Mouse (Mus musculus) mature B cell (primary cell): ENCODE results near the gene Nup98.

Experiments
- in situ Hi-C: fragments of 300-500 bp; cut with MboI; formaldehyde crosslinking; loops from 2 replicates; pipeline ENCODE4 v1.14.3; 2019

Nup98 gene

DNA sequence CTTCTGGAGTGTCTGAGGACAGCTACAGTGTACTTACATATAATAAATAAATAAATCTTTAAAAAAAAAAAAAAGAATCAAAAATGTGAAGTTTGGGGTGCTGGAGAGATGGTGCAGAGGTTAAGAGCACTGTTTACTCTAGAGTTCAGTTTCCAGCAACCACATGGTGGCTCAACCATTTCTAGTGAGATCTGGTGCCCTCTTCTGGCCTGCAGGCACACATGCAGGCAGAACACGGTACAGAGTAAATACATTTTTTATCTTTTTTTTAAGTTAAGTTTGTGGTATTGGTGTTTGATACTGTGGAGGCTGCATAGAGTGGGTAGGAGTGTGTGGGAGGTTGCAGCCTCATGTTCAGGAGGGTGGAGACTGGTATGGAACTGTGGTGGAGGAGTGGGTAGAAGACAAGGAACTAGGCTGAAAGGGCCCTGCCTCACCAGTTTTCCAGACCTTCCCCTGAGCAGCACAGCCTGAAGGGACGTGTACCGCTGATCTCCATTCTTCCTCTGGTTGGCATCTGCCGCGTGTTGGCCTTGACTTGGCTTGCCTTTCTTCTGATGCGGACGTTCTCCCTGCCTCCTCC is 133.2 kb downstream of the Nup98 start:
- in situ Hi-C loops = loop anchor here (25.0 kb wide), 1 partner anchor 415 kb away; the partner anchor contains the start of gene Clpb
